Mouse (Mus musculus): Measurements from ENCODE around the gene Babam2. TPM values are rescaled to one million over a fixed set of nuclear protein-coding genes. Genes with fewer than 3 reads are reported as not detected.
"Not testable (repeated sequence)": the region's sequence is repeated elsewhere in the genome, so short reads cannot be mapped to it uniquely, and the experiment has no call there.

Babam2 gene
- polyA plus RNA-seq, 1 experiment from 2014 or later, result 62.9 TPM

DNA sequence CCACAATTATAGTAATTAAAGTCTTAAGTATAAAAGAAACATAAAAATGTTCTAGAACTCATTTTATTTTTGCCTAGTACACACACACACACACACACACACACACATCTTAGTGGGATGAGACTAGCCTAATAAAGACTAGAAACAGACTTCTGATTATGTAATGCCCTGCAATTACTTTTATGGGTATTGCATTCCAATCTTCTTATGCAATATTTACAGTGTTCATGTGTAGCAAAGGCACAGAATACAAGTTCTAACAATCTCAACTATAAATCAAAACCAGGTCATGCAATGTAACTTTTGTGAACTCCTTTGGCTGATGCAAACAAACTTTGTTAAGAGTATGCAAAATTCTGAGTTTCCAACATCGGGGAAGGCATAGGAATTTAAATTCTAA lies 155.3 kb downstream of the Babam2 start:
- no peak overlapping the region for H3K4me2 ChIP-seq (replicated peaks; ENCODE audit: low read depth, low read length)
- no peak overlapping the region for H3K27ac ChIP-seq (ENCODE audit: low read length)
- 81% methylated on average over 1 of the region's 1 CpGs for WGBS
- ATAC-seq (ENCODE audit: insufficient number of reproducible peaks, insufficient read depth, low FRiP score, low read depth), result no peak
- H3K9ac ChIP-seq (replicated peaks; ENCODE audit: low read depth, low read length), result no peak overlapping the region
- H3K27me3 ChIP-seq (ENCODE audit: control insufficient read depth, insufficient read depth, low read length), result no peaks in the 10 kb centered on the region
- no peaks in the 10 kb centered on the region for H3K36me3 ChIP-seq (ENCODE audit: control insufficient read depth, insufficient read depth, low read length)
- no peaks in the 10 kb centered on the region for H3K9me3 ChIP-seq (ENCODE audit: control insufficient read depth, low read depth, low read length)
- no peaks in the 10 kb centered on the region for H3K4me1 ChIP-seq (ENCODE audit: control insufficient read depth, insufficient read depth, low read length)
- H3K4me3 ChIP-seq (ENCODE audit: low read depth, low read length), result no peak overlapping the region

DNA sequence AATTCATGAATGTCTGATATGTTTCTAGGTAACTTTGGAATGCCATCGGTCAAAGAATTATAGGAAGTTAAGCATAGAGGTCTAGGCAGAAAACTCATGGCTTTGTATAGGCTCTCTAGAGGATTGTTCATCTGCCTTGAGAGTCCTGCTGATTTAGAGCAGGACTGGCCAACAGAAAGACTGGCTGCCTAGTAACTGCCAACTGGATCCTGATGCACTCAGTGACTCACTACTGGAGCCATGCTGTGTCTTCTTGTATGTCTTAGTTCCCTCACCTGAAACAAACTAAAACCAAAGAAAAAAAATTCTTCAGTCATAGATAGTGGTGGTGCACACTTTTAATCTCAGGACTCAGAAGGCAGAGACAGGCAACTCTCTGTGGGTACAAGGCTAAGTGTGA lies 156.3 kb downstream of the Babam2 start:
- no peak overlapping the region for H3K4me2 ChIP-seq (replicated peaks; ENCODE audit: low read depth, low read length)
- ATAC-seq (ENCODE audit: insufficient number of reproducible peaks, insufficient read depth, low FRiP score, low read depth), result no peak
- no peaks in the 10 kb centered on the region for H3K9me3 ChIP-seq (ENCODE audit: control insufficient read depth, low read depth, low read length)
- H3K9ac ChIP-seq (replicated peaks; ENCODE audit: low read depth, low read length), result no peak overlapping the region
- H3K27me3 ChIP-seq (ENCODE audit: control insufficient read depth, insufficient read depth, low read length), result no peaks in the 10 kb centered on the region
- no peaks in the 10 kb centered on the region for H3K4me1 ChIP-seq (ENCODE audit: control insufficient read depth, insufficient read depth, low read length)
- 86% methylated on average over 1 of the region's 1 CpGs for WGBS
- H3K36me3 ChIP-seq (ENCODE audit: control insufficient read depth, insufficient read depth, low read length), result no peaks in the 10 kb centered on the region
- H3K4me3 ChIP-seq (ENCODE audit: low read depth, low read length), result no peak overlapping the region
- H3K27ac ChIP-seq (ENCODE audit: low read length), result no peak overlapping the region

- not testable (repeated sequence) for H3K9ac ChIP-seq (replicated peaks; ENCODE audit: low read depth, low read length); ATAC-seq (ENCODE audit: insufficient number of reproducible peaks, insufficient read depth, low FRiP score, low read depth); H3K27ac ChIP-seq (ENCODE audit: low read length); H3K27me3 ChIP-seq (ENCODE audit: control insufficient read depth, insufficient read depth, low read length); H3K36me3 ChIP-seq (ENCODE audit: control insufficient read depth, insufficient read depth, low read length); H3K4me2 ChIP-seq (replicated peaks; ENCODE audit: low read depth, low read length); H3K4me3 ChIP-seq (ENCODE audit: low read depth, low read length); H3K9me3 ChIP-seq (ENCODE audit: control insufficient read depth, low read depth, low read length); H3K4me1 ChIP-seq (ENCODE audit: control insufficient read depth, insufficient read depth, low read length)
- WGBS, result 85% methylated on average over 10 of the region's 10 CpGs
These were observed 161.4 kb downstream of the Babam2 start for GRCm38 (mm10) chr5:31858877-31859276.

GRCm38 (mm10) chr5:31860426-31860825 lies 162.9 kb downstream of the Babam2 start:
- Histone ChIP-seq H3K9ac (replicated peaks; ENCODE audit: low read depth, low read length) (no peak overlapping the region), H3K4me2 (replicated peaks; ENCODE audit: low read depth, low read length) (no peak overlapping the region), H3K4me3 (ENCODE audit: low read depth, low read length) (no peak overlapping the region), H3K36me3 (ENCODE audit: control insufficient read depth, insufficient read depth, low read length) (no peaks in the 10 kb centered on the region), H3K9me3 (ENCODE audit: control insufficient read depth, low read depth, low read length) (no peaks in the 10 kb centered on the region), H3K27ac (ENCODE audit: low read length) (no peak overlapping the region), H3K27me3 (ENCODE audit: control insufficient read depth, insufficient read depth, low read length) (no peaks in the 10 kb centered on the region), H3K4me1 (ENCODE audit: control insufficient read depth, insufficient read depth, low read length) (no peaks in the 10 kb centered on the region)
- ATAC-seq (ENCODE audit: insufficient number of reproducible peaks, insufficient read depth, low FRiP score, low read depth), result no peak
- 26% methylated on average over 1 of the region's 1 CpGs for WGBS

DNA sequence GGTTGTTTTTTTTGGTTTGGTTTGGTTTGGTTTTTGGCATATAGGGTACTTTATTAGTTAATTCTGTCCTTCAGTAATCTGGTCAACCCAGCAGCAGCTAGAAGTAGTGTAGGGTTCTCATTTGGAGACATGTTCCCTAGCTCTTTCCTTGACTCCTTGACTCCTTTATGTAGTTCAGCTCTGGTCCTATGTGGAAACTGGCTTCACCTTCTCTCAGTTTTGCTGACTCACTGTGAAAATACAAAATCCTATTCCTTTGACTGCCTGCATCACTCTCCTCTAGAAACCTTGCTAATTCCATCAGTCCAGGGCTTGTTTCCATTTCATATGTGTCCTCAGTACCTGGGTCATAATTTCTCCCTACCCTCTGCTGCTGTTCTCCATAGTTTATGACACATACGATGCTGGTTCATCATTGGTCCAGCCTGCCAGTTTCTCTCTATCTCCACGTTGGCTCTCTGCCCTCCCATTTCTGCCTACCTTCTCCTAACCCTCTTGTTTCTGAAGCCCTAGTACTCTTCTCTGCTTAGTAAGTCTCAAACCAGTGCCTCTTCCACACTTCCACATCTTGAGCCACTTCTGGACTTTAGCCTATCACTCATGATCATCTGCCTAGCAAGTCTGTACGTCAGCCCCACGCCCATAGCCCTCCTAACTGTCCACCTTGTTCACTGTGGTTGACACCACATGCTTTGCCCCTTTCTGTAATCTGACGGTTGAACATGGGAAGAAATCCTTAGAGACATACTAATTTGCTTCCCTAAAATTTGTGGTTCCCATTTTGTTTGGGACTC lies 163.5 kb downstream of the Babam2 start:
- H3K4me2 ChIP-seq (replicated peaks; ENCODE audit: low read depth, low read length), result no peak overlapping the region
- no peak overlapping the region for H3K4me3 ChIP-seq (ENCODE audit: low read depth, low read length)
- no peaks in the 10 kb centered on the region for H3K27me3 ChIP-seq (ENCODE audit: control insufficient read depth, insufficient read depth, low read length)
- H3K9ac ChIP-seq (replicated peaks; ENCODE audit: low read depth, low read length), result no peak overlapping the region
- no peaks in the 10 kb centered on the region for H3K4me1 ChIP-seq (ENCODE audit: control insufficient read depth, insufficient read depth, low read length)
- ATAC-seq (ENCODE audit: insufficient number of reproducible peaks, insufficient read depth, low FRiP score, low read depth), result no peak
- WGBS, result 88% methylated on average over 5 of the region's 5 CpGs
- H3K27ac ChIP-seq (ENCODE audit: low read length), result no peak overlapping the region
- H3K9me3 ChIP-seq (ENCODE audit: control insufficient read depth, low read depth, low read length), result no peaks in the 10 kb centered on the region
- H3K36me3 ChIP-seq (ENCODE audit: control insufficient read depth, insufficient read depth, low read length), result no peaks in the 10 kb centered on the region

DNA sequence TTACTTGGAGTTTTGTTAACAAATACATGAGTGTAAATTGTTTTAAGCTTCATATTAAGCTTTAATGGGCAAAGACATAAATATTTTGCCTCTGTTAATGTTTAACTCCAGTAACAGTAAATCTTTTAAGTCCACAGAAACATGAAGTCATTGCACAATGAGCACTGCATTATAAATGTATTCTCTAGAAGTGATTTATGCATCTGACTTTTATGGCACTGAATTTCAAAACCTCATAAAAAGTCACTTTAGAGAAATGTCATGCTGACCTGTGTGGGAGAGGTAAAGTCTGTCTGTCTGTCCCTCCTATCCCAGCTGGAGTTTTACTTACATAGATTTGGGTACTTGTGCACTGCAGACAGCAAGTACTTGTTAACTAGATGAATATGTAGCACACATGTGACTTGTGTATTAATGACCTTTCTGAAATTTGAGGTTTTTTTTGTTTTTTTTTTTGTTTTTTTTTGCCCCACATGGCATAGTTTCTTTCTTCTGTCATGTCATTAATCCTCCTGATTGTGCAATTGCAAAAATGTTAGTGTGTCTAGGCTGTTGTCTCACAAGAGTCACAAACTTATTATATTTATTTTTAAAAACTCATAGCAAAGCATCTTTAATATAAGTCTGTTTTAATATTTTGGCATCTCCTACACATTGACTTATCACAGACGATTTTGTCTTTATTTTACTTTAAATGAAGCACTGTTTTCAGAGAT lies 165.4 kb downstream of the Babam2 start:
- ATAC-seq (ENCODE audit: insufficient number of reproducible peaks, insufficient read depth, low FRiP score, low read depth), result no peak
- Histone ChIP-seq H3K4me3 (ENCODE audit: low read depth, low read length) (no peak overlapping the region), H3K36me3 (ENCODE audit: control insufficient read depth, insufficient read depth, low read length) (no peaks in the 10 kb centered on the region), H3K27ac (ENCODE audit: low read length) (no peak overlapping the region), H3K4me1 (ENCODE audit: control insufficient read depth, insufficient read depth, low read length) (no peaks in the 10 kb centered on the region), H3K4me2 (replicated peaks; ENCODE audit: low read depth, low read length) (no peak overlapping the region), H3K9me3 (ENCODE audit: control insufficient read depth, low read depth, low read length) (no peaks in the 10 kb centered on the region), H3K9ac (replicated peaks; ENCODE audit: low read depth, low read length) (no peak overlapping the region), H3K27me3 (ENCODE audit: control insufficient read depth, insufficient read depth, low read length) (no peaks in the 10 kb centered on the region)
- WGBS, result 55% methylated on average over 1 of the region's 1 CpGs

DNA sequence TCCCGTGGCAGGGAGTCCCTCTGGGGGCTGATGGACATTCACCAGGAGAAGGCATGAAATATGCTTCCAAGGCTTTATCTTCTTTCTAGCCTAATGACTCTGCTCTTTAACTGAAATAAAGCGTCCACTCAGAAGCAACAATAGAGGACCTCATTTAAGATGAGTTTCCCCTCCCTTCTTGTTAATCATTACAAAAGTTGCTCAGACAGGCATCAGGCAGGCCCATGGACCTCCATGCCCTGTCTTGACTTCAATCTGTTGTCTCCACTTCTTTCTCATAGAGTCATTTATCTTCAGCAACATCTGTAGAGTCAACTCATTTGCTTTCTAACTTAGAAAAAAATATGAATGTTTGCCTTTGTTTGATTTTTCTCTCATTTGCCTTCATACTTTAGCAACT lies 166.6 kb downstream of the Babam2 start:
- no peak overlapping the region; the same call in 1 of the 2 replicates for H3K27ac ChIP-seq (ENCODE audit: low read length)
- H3K4me1 ChIP-seq (ENCODE audit: control insufficient read depth, insufficient read depth, low read length), result no peaks in the 10 kb centered on the region
- 40% methylated on average over 2 of the region's 2 CpGs for WGBS
- H3K9ac ChIP-seq (replicated peaks; ENCODE audit: low read depth, low read length), result no peak overlapping the region
- no peaks in the 10 kb centered on the region for H3K9me3 ChIP-seq (ENCODE audit: control insufficient read depth, low read depth, low read length)
- no peaks in the 10 kb centered on the region for H3K36me3 ChIP-seq (ENCODE audit: control insufficient read depth, insufficient read depth, low read length)
- H3K4me2 ChIP-seq (replicated peaks; ENCODE audit: low read depth, low read length), result no peak overlapping the region
- ATAC-seq (ENCODE audit: insufficient number of reproducible peaks, insufficient read depth, low FRiP score, low read depth), result no peak
- H3K27me3 ChIP-seq (ENCODE audit: control insufficient read depth, insufficient read depth, low read length), result no peaks in the 10 kb centered on the region
- no peak overlapping the region for H3K4me3 ChIP-seq (ENCODE audit: low read depth, low read length)

DNA sequence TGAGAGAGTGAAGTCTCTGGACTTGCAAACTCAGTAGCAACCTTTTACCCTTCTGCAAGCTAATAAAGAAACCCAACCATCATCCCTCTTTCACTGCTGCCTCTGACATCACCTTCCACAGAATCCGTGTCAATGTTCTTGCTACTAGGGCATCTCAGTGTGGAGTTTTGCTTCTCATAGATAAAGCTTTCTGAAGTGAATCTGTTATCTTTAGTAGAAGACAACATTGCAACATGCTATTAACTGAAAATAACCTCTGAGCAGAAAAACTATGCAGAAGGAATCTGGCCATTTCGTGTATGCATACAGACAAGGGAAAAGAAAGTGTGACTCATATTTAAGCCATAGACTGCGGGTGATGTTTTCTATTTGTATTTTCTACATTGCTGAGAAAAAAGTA lies 168.6 kb downstream of the Babam2 start:
- H3K4me2 ChIP-seq (replicated peaks; ENCODE audit: low read depth, low read length), result no peak overlapping the region
- no peaks in the 10 kb centered on the region for H3K4me1 ChIP-seq (ENCODE audit: control insufficient read depth, insufficient read depth, low read length)
- H3K4me3 ChIP-seq (ENCODE audit: low read depth, low read length), result no peak overlapping the region
- no peaks in the 10 kb centered on the region for H3K27me3 ChIP-seq (ENCODE audit: control insufficient read depth, insufficient read depth, low read length)
- no peaks in the 10 kb centered on the region for H3K36me3 ChIP-seq (ENCODE audit: control insufficient read depth, insufficient read depth, low read length)
- WGBS, result 66% methylated on average over 3 of the region's 3 CpGs
- H3K9ac ChIP-seq (replicated peaks; ENCODE audit: low read depth, low read length), result no peak overlapping the region
- H3K9me3 ChIP-seq (ENCODE audit: control insufficient read depth, low read depth, low read length), result no peaks in the 10 kb centered on the region
- no peak overlapping the region for H3K27ac ChIP-seq (ENCODE audit: low read length)
- no peak for ATAC-seq (ENCODE audit: insufficient number of reproducible peaks, insufficient read depth, low FRiP score, low read depth)
